Mouse (Mus musculus) CH12.LX (cell line): ENCODE measurements at regions not wholly inside any gene's neighbourhood (a gene's known extent, or its start where the extent isn't known, plus 50 kb on each side); places are given as distances from the start of the nearest gene placed in this dataset.

Experiments
- DNase-seq: peaks from one replicate; pipeline ENCODE4 v3.0.0-alpha.2; 2013; ENCODE audit errors: extremely low read depth
- H3K27ac ChIP-seq: 2 replicates; pipeline ENCODE4 v1.5.1; 2012; ENCODE audit warnings: low read depth, mild to moderate bottlenecking, control low read depth, moderate library complexity; ENCODE audit not compliant: insufficient read depth
- H3K27me3 ChIP-seq: replicated peaks from 2 replicates; pipeline ENCODE3; 2012; ENCODE audit warnings: inconsistent platforms
- H3K36me3 ChIP-seq, 2 experiments: replicated peaks in 1 of 2; 2 replicates each; pipeline versions ENCODE3 to v1.6.1; 2012; ENCODE audit warnings: inconsistent platforms in 1 of 2, low read length in 1 of 2, mild to moderate bottlenecking in 1 of 2, mixed read lengths in 1 of 2, moderate library complexity in 1 of 2; ENCODE audit not compliant: control insufficient read depth in 1 of 2, insufficient read depth in 1 of 2
- H3K4me1 ChIP-seq, 2 experiments: 2 replicates each; pipeline ENCODE4 v1.6.1; 2012; ENCODE audit warnings: inconsistent platforms in 1 of 2, moderate library complexity in 1 of 2; ENCODE audit not compliant: insufficient read depth in 2 of 2, control insufficient read depth in 1 of 2
- H3K4me2 ChIP-seq: 2 replicates; pipeline ENCODE4 v1.6.1; 2012; ENCODE audit warnings: low read depth, mild to moderate bottlenecking, control low read depth; ENCODE audit not compliant: poor library complexity, insufficient read depth, severe bottlenecking
- H3K4me3 ChIP-seq, 3 experiments: fragments of 150-350 bp in 1 of 3; sonication (generic) in 1 of 3; replicated peaks in 1 of 3; 2 replicates each; pipeline versions ENCODE3 to v1.5.1; 2011 to 2012; ENCODE audit warnings: low read depth in 2 of 3, low read length in 2 of 3, mild to moderate bottlenecking in 2 of 3, moderate library complexity in 2 of 3, control low read depth in 1 of 3, improper control_type of control experiment in 1 of 3, inconsistent platforms in 1 of 3, mixed read lengths in 1 of 3; ENCODE audit not compliant: poor library complexity in 1 of 3
- H3K79me2 ChIP-seq: replicated peaks from 2 replicates; pipeline ENCODE4 v1.6.1; 2012; ENCODE audit warnings: mild to moderate bottlenecking, moderate library complexity; ENCODE audit not compliant: control insufficient read depth, poor library complexity, insufficient read depth, severe bottlenecking; ENCODE audit errors: extremely low read depth
- H3K9ac ChIP-seq: 2 replicates; pipeline ENCODE4 v1.6.1; 2012; ENCODE audit warnings: low read depth, mild to moderate bottlenecking, control low read depth, moderate library complexity; ENCODE audit not compliant: insufficient read depth
- H3K9me3 ChIP-seq: replicated peaks from 2 replicates; pipeline ENCODE3; 2012; ENCODE audit warnings: low read length, inconsistent platforms, mixed read lengths
- BHLHE40 ChIP-seq: IDR thresholded peaks from 2 replicates; pipeline ENCODE4 v1.6.1; 2011; ENCODE audit warnings: mild to moderate bottlenecking, low read depth, low read length, improper control_type of control experiment
- CHD2 ChIP-seq: IDR thresholded peaks from 2 replicates; pipeline ENCODE4 v1.6.1; 2011; ENCODE audit warnings: low read length, improper control_type of control experiment
- E2F4 ChIP-seq: IDR thresholded peaks from 2 replicates; pipeline ENCODE4 v1.6.1; 2011; ENCODE audit warnings: low read depth, low read length, improper control_type of control experiment; ENCODE audit not compliant: insufficient replicate concordance
- ELF1 ChIP-seq: IDR thresholded peaks from 2 replicates; pipeline ENCODE4 v1.6.1; 2014; ENCODE audit warnings: low read depth, mild to moderate bottlenecking, inconsistent platforms, low read length, improper control_type of control experiment
- EP300 ChIP-seq: IDR thresholded peaks from 2 replicates; pipeline ENCODE4 v1.6.1; 2011; ENCODE audit warnings: low read length, improper control_type of control experiment
- ETS1 ChIP-seq: conservative IDR thresholded peaks from 2 replicates; pipeline ENCODE4 v1.6.1; 2012; ENCODE audit warnings: low read depth, mild to moderate bottlenecking, inconsistent platforms, low read length, improper control_type of control experiment, moderate library complexity
- GABPA ChIP-seq: IDR thresholded peaks from 2 replicates; pipeline ENCODE4 v1.6.1; 2012; ENCODE audit warnings: low read depth, low read length, improper control_type of control experiment, inconsistent platforms; ENCODE audit not compliant: insufficient replicate concordance
- JUN ChIP-seq: IDR thresholded peaks from 2 replicates; pipeline ENCODE4 v1.6.1; 2011; ENCODE audit warnings: low read depth, mild to moderate bottlenecking, low read length, improper control_type of control experiment, moderate library complexity; ENCODE audit not compliant: insufficient read depth
- KAT2A ChIP-seq: IDR thresholded peaks from 2 replicates; pipeline ENCODE4 v1.6.1; 2012; ENCODE audit warnings: low read length, improper control_type of control experiment, inconsistent platforms; ENCODE audit not compliant: insufficient replicate concordance
- MAFK ChIP-seq: IDR thresholded peaks from 2 replicates; pipeline ENCODE4 v1.6.1; 2011; ENCODE audit warnings: low read length, improper control_type of control experiment; ENCODE audit not compliant: insufficient replicate concordance
- MYC ChIP-seq: IDR thresholded peaks from 2 replicates; pipeline ENCODE4 v1.6.1; 2011; ENCODE audit warnings: low read depth, mild to moderate bottlenecking, improper control_type of control experiment, low read length
- NELFE ChIP-seq: IDR thresholded peaks from 2 replicates; pipeline ENCODE4 v1.6.1; 2011; ENCODE audit warnings: low read depth, low read length, improper control_type of control experiment
- POLR2AphosphoS2 ChIP-seq: IDR thresholded peaks from 2 replicates; pipeline ENCODE4 v1.6.1; 2011; ENCODE audit warnings: low read depth, low read length, improper control_type of control experiment
- RCOR1 ChIP-seq: conservative IDR thresholded peaks from 2 replicates; pipeline ENCODE4 v1.6.1; 2012; ENCODE audit warnings: low read depth, mild to moderate bottlenecking, inconsistent platforms, low read length, improper control_type of control experiment
- SIN3A ChIP-seq: IDR thresholded peaks from 2 replicates; pipeline ENCODE4 v1.6.1; 2012; ENCODE audit warnings: low read length, improper control_type of control experiment, inconsistent platforms
- SMC3 ChIP-seq: IDR thresholded peaks from 2 replicates; pipeline ENCODE4 v1.6.1; 2011; ENCODE audit warnings: low read depth, low read length, improper control_type of control experiment
- TBP ChIP-seq: conservative IDR thresholded peaks from 2 replicates; pipeline ENCODE4 v1.6.1; 2011; ENCODE audit warnings: low read depth, low read length, improper control_type of control experiment
- USF2 ChIP-seq: conservative IDR thresholded peaks from 2 replicates; pipeline ENCODE4 v1.6.1; 2011; ENCODE audit warnings: low read depth, low read length, improper control_type of control experiment
- dilution Hi-C: fragments of 300-500 bp; cut with MboI; formaldehyde crosslinking; loops from 2 replicates; pipeline ENCODE4 v1.14.3; 2020; ENCODE audit warnings: low sequenced_read_pairs; ENCODE audit not compliant: extremely low pct_unique_long_range_greater_than_20kb, extremely low pct_ligation_motif_present
- in situ Hi-C: fragments of 300-500 bp; cut with MboI; formaldehyde crosslinking; loops from 3 replicates; pipeline ENCODE4 v1.14.3; 2019; ENCODE audit warnings: low sequenced_read_pairs, low pct_ligation_motif_present, low pct_unique_long_range_greater_than_20kb, mixed read lengths

DNA sequence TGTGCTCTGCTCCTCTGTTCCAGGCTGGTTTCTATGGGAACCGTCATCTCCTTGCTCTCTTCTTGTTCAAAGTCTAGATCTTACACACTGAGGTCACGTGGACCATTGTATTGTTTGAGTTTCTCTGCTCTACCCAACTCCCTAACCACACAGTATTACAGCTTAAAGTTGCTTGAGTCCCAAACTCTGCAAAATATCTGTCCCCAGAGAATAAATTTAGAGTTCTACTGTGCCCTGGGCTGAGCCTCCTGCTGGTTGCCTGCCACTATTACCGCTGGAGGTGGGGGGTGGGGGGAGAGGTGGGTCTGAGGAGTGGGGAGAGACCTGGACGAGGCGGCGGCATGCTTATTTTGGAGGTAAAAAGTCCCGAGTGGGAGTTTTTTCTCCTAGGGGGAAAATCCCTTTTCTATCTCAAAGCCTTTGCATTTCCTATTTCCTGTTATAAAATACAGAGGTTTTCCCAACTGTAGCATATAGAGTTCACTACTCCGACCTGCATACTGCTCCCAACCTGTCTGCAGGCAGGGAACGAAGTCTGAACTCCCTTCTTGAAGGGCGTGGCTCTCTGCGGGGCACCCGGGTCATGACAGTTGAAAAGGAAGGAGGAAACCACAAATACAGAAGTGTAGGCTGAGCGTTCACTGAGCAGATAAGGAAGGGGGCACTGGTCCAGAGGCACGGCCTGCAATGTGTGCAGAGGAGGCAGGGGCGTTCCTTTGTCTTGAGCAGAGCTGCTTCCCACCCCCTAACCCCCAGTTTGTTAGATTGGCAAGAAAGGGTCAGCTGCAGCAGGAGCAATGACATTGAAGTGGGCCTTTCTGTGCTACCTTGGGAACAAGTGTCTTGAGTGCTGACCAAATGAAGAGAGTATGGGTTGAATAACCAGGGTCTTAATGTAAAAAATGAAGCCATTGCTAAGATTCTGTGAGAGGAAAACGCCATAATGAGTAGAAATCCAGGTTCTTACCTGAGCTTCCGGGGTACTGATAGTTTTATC, 188.7 kb downstream of the Akap7 start (continued):
- TF ChIP-seq E2F4 = no peak

- no peak overlapping the region for H3K27ac ChIP-seq
- 0 out of 2 replicates have a peak, but pooled peaks have one; percentile 41 for TF ChIP-seq ETS1
- TF ChIP-seq CHD2 = no peak
- H3K9me3 ChIP-seq = no peaks in the 10 kb centered on the region
These were observed 187.0 kb upstream of the Arg1 start for GRCm38 (mm10) chr10:25114316-25114715.

DNA sequence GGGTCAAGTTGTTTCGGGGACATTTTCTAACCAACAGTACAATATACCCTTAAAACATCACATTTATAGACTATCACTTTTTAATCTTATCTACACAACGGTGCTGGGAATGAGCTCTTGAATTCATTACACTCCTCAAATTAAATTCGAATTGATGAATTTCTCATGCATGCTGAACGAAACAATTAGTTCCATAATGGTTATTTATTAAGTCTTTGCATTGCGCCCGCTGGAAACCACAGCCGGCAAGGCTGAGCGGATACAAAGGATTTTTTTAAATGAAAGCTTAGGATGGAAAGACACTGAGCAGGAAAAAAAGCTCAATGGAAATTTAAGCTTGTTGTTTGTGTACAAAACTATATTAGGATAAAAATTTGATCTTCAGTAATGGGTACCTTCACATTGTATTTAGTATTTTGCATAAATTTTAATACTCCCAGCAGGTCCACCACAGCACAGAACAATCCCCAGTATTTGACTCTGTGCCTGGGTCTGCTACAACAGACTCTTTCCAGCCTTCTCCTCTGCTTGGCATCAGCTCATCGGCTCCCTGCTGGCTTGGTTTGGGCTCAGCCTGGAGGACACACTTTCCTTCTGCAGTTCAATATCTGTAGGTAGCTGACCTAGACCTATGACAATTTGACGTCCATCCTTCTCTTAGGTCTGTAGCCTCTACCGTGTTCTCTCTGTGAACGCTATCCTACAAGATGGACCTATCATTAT, 185.3 kb upstream of the Arg1 start:
- H3K27ac ChIP-seq = no peak overlapping the region
- H3K36me3 ChIP-seq = no peaks in the 10 kb centered on the region
- DNase-seq = no peak
- in situ Hi-C loops (no loop called here), dilution Hi-C loops (no loop called here)
- no peak overlapping the region for H3K4me2 ChIP-seq
- H3K4me1 ChIP-seq = peaks cover 3 to 4% of the 10 kb centered on the region in 2 experiments; a peak in 3 of 4 replicates
- H3K79me2 ChIP-seq = no peaks in the 10 kb centered on the region
- H3K27me3 ChIP-seq = no peaks in the 10 kb centered on the region
- no peak overlapping the region for H3K4me3 ChIP-seq
- no peak overlapping the region for H3K9ac ChIP-seq
- TF ChIP-seq GABPA = no peak
- no peak for TF ChIP-seq NELFE
- TF ChIP-seq, all 38 proteins: peak for 0
- H3K9me3 ChIP-seq = no peaks in the 10 kb centered on the region

More at GRCm38 (mm10) chr10:25114316-25114715, 187.0 kb upstream of the Arg1 start:
- H3K4me1 ChIP-seq = peaks cover 14 to 21% of the 10 kb centered on the region in 2 experiments
- no peaks in the 10 kb centered on the region for H3K79me2 ChIP-seq
- dilution Hi-C loops (no loop called here), in situ Hi-C loops (no loop called here)
- no peak for DNase-seq
- no peaks in the 10 kb centered on the region for H3K27me3 ChIP-seq
- no peak overlapping the region for H3K4me3 ChIP-seq
- no peak overlapping the region for H3K4me2 ChIP-seq
- no peaks in the 10 kb centered on the region for H3K36me3 ChIP-seq
- no peak overlapping the region for H3K9ac ChIP-seq

DNA sequence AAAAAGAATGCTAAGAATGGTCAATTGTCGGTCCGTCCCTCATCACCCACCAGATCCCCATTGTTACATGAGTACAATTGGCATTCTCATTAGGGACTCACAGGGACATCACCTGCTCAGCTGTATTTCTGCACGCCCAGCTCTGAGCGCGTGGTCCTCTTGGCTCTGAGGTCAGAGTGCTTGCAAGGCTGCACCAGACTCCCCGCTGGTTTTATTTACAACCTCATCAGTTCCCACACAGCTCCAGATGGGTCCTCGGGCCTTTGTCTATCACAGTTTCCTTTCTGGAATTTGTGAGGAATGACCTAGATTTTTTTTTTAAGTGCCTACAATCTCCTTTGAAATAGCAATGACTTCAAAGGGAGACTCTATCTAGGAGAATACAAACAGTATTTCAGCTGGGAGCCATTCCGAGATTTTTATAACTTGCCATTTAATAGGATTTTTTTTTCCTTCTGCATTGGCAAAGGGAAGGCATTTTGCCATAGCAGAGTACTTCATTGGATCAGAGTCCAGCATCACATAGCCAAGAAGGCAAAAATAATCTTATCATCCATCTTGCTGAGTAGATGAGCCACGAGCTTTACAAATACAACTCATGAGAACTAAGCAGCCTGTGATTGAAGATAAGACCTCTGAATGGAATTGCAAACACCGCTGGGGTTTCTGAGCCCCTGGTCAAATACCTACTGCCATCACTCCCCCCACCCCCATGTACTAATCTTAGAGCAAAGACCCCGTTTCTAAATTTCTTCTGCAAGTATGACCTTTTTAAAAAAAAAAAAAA, 184.5 kb upstream of the Arg1 start:
- H3K27me3 ChIP-seq = no peaks in the 10 kb centered on the region
- H3K4me1 ChIP-seq = no peaks in the 10 kb centered on the region
- no peaks in the 10 kb centered on the region for H3K9me3 ChIP-seq
- no peak for DNase-seq
- in situ Hi-C loops (no loop called here), dilution Hi-C loops (no loop called here)
- H3K79me2 ChIP-seq = no peaks in the 10 kb centered on the region
- H3K9ac ChIP-seq = no peak overlapping the region
- H3K36me3 ChIP-seq = no peaks in the 10 kb centered on the region
- H3K4me3 ChIP-seq = no peak overlapping the region
- H3K27ac ChIP-seq = no peak overlapping the region
- TF ChIP-seq NELFE = no peak
- no peak for TF ChIP-seq POLR2AphosphoS2
- no peak for TF ChIP-seq USF2
- no peak for TF ChIP-seq SMC3
- TF ChIP-seq KAT2A = no peak
- TF ChIP-seq EP300 = no peak
- TF ChIP-seq BHLHE40 = no peak
- TF ChIP-seq E2F4 = no peak
- no peak for TF ChIP-seq RCOR1
- TF ChIP-seq ELF1 = no peak
- no peak for TF ChIP-seq TBP
- TF ChIP-seq SIN3A = no peak
- TF ChIP-seq JUN = no peak
- TF ChIP-seq MYC = no peak
- no peak for TF ChIP-seq MAFK
- H3K4me2 ChIP-seq = no peak overlapping the region
